Mouse (Mus musculus) Patski (cell line): Measurements from ENCODE around the gene Syt2. TPM values are rescaled to one million over a fixed set of nuclear protein-coding genes. Genes with fewer than 3 reads are reported as not detected.

ENCODE experiments used
- ATAC-seq: fragments of 100-300 bp; one replicate; pipeline ENCODE4 v1.8.0; 2021
- CTCF ChIA-PET: fragments of 350-600 bp; sonication (Branson Sonifier 250); formaldehyde crosslinking; loops from one replicate; lab custom pipeline; 2022; ENCODE audit warnings: inconsistent platforms; lab: Charles Lee
- POLR2A ChIA-PET: fragments of 350-600 bp; sonication (Branson Sonifier 250); formaldehyde crosslinking; loops from one replicate; lab custom pipeline; 2022; ENCODE audit warnings: antibody characterized with exemption, inconsistent platforms; lab: Charles Lee
- DNase-seq: peaks from one replicate; pipeline ENCODE4 v3.0.0-alpha.2; 2011; ENCODE audit warnings: low read depth, low spot score
- H3K27me3 ChIP-seq: fragments of 371-371 bp; one replicate; pipeline ENCODE4 v1.5.1; 2021
- CTCF ChIP-seq: fragments of 100-300 bp; IDR thresholded peaks from one replicate; pipeline ENCODE4 v1.5.1; 2021
- in situ Hi-C: fragments of 300-500 bp; cut with MboI; formaldehyde crosslinking; loops from 3 replicates; pipeline ENCODE4 v1.11.1; 2018; ENCODE audit warnings: low pct_unique_long_range_greater_than_20kb, mixed read lengths
- polyA plus RNA-seq: library from polyadenylated mRNA; unstranded; gene quantifications from one replicate; pipeline ENCODE4 v1.2.3, GENCODE M21; 2021

The Syt2 gene
- polyA plus RNA-seq, 1 experiment from 2014 or later = 0.37 TPM

GRCm38 (mm10) chr1:134801758-134802157 lies 155.3 kb downstream of the Syt2 start:
- CTCF ChIA-PET = interaction anchor here (1.1 to 1.4 kb wide), 3 partner anchors 18 to 27 kb away, joined by 3 read pairs; no protein-coding TSS in a partner anchor
- ATAC-seq = no peak
- in situ Hi-C loops = no loop called here

GRCm38 (mm10) chr1:134803286-134804117 lies 157.0 kb downstream of the Syt2 start:
- DNase-seq (peak; percentile 65), ATAC-seq (peak; percentile 39)
- no peak for TF ChIP-seq CTCF
- H3K27me3 ChIP-seq = no peaks in the 10 kb centered on the region
- in situ Hi-C loops = no loop called here
- ChIA-PET CTCF (interaction anchor here (1.1 to 2.4 kb wide), 4 partner anchors 11 to 47 kb away, joined by 3 to 10 read pairs (median 4); no protein-coding TSS in a partner anchor), POLR2A (interaction anchor here (0.6 kb wide), 1 partner anchor 16 kb away, joined by 3 read pairs; no protein-coding TSS in a partner anchor)

More at GRCm38 (mm10) chr1:134801758-134802157, 155.3 kb downstream of the Syt2 start:
- POLR2A ChIA-PET = interaction anchor here (0.7 kb wide), 1 partner anchor 9 kb away, joined by 3 read pairs; no protein-coding TSS in a partner anchor
- TF ChIP-seq CTCF = no peak
- H3K27me3 ChIP-seq = no peaks in the 10 kb centered on the region
- DNase-seq = no peak

- no peak for ATAC-seq
- no peak for DNase-seq
- in situ Hi-C loops = no loop called here
- no peaks in the 10 kb centered on the region for H3K27me3 ChIP-seq
- CTCF ChIA-PET = interaction anchor here (2.4 kb wide), 1 partner anchor 14 kb away, joined by 10 read pairs; no protein-coding TSS in a partner anchor
- POLR2A ChIA-PET = no interaction called here
- no peak for TF ChIP-seq CTCF
Measured at GRCm38 (mm10) chr1:134804373-134804772, 157.9 kb downstream of the Syt2 start.

- in situ Hi-C loops = no loop called here
- TF ChIP-seq CTCF = no peak
- CTCF ChIA-PET = no interaction called here
- ATAC-seq = no peak
- no peaks in the 10 kb centered on the region for H3K27me3 ChIP-seq
- no peak for DNase-seq
- POLR2A ChIA-PET = no interaction called here
Measured at GRCm38 (mm10) chr1:134805471-134805870, 159.0 kb downstream of the Syt2 start.

Other genes with a start within 250 kb of the Syt2 start
- 104 TPM for gene Cyb5r1, start 241.1 kb upstream of the Syt2 start, polyA plus RNA-seq
- 144 TPM for gene Adipor1, start 231.3 kb upstream of the Syt2 start, polyA plus RNA-seq
- 18.6 TPM for gene Klhl12, start 191.1 kb upstream of the Syt2 start, polyA plus RNA-seq
- 24.6 TPM for gene Rabif, start 152.0 kb upstream of the Syt2 start, polyA plus RNA-seq
- not detected for gene Mgat4e, start 97.0 kb upstream of the Syt2 start, polyA plus RNA-seq
- gene Kdm5b, start 86.5 kb upstream of the Syt2 start, polyA plus RNA-seq = 34.3 TPM